Mouse (Mus musculus): ENCODE data around the gene Fkbp11.

DNA sequence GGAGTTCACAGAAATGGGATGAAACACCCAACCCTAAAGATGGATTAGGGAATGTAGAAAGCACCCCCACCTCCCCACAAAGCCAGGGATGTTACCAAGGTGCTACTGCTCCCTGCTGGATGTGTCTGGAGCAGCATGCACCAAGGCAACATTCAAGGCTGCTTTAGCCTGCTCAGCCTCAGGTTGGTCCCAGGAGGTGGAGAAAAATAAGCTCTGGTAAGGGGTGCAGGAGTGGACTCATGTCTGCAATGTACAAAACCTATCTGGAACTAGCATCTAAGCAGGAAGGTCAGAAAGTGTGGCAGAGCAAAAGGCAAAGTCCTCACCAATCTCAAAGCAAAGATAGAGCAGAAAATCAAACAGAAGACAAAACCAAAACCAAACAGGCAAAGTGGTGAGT, 9.9 kb upstream of the Fkbp11 start:
- TF ChIP-seq CTCF (IDR thresholded peaks at IDR 0.05; ENCODE audit: low read depth) = peak; percentile 63
- no peak for TF ChIP-seq EP300 (IDR thresholded peaks at IDR 0.05; ENCODE audit: low read depth)
